Mouse (Mus musculus) layer of hippocampus, adult 8-10 months (tissue): ENCODE results near the gene 1700088E04Rik. TPM values are rescaled to one million over a fixed set of nuclear protein-coding genes. Genes with fewer than 3 reads are reported as not detected.

Experiments
- DNase-seq, 2 experiments: peaks; one replicate each; pipeline ENCODE4 v3.0.0; 2022; ENCODE audit warnings: low spot score in 2 of 2
- total RNA-seq, 4 experiments: library from RNA; stranded (reverse); gene quantifications; 2 replicates each; pipeline ENCODE4 v1.2.4; 2022

The 1700088E04Rik gene
- total RNA-seq, 4 experiments from 2014 or later: 9.4 to 12.9 (median 11.1) TPM

- DNase-seq: no peak
Observed at GRCm38 (mm10) chr15:79131442-79131841, 9.6 kb downstream of the 1700088E04Rik start.

GRCm38 (mm10) chr15:79130782-79131181, 10.3 kb downstream of the 1700088E04Rik start:
- no peak for DNase-seq

GRCm38 (mm10) chr15:79129311-79129710, 11.7 kb downstream of the 1700088E04Rik start:
- DNase-seq: no peak

- DNase-seq: no peak
Observed at GRCm38 (mm10) chr15:79128208-79128607, 12.8 kb downstream of the 1700088E04Rik start.

GRCm38 (mm10) chr15:79127101-79127500, 14.0 kb downstream of the 1700088E04Rik start:
- DNase-seq: no peak

- DNase-seq: peak in 1 of 2 experiments; percentile 54
Observed at GRCm38 (mm10) chr15:79126217-79126932, 14.7 kb downstream of the 1700088E04Rik start.

GRCm38 (mm10) chr15:79124331-79124875, 16.6 kb downstream of the 1700088E04Rik start:
- no peak for DNase-seq

- DNase-seq: no peak
Observed at GRCm38 (mm10) chr15:79123751-79124150, 17.3 kb downstream of the 1700088E04Rik start.

- no peak for DNase-seq
Observed at GRCm38 (mm10) chr15:79122546-79122945, 18.5 kb downstream of the 1700088E04Rik start.

- no peak for DNase-seq
Observed at GRCm38 (mm10) chr15:79122119-79122518, 18.9 kb downstream of the 1700088E04Rik start.

GRCm38 (mm10) chr15:79119491-79119890, 21.6 kb downstream of the 1700088E04Rik start:
- no peak for DNase-seq

- DNase-seq: no peak
Observed at GRCm38 (mm10) chr15:79115276-79115675, 25.8 kb downstream of the 1700088E04Rik start.

GRCm38 (mm10) chr15:79111774-79112173, 29.3 kb downstream of the 1700088E04Rik start:
- no peak for DNase-seq

- no peak for DNase-seq
Observed at GRCm38 (mm10) chr15:79110528-79110927, 30.5 kb downstream of the 1700088E04Rik start.

- no peak for DNase-seq
Observed at GRCm38 (mm10) chr15:79110031-79110430, 31.0 kb downstream of the 1700088E04Rik start.

- no peak for DNase-seq
Observed at GRCm38 (mm10) chr15:79109321-79109934, 31.6 kb downstream of the 1700088E04Rik start.

- no peak for DNase-seq
Observed at GRCm38 (mm10) chr15:79108421-79109320, 32.4 kb downstream of the 1700088E04Rik start, which contains the start of gene Micall1. Gene Micall1 (plus strand): TSS chr15:79108898.

GRCm38 (mm10) chr15:79107966-79108365, 33.1 kb downstream of the 1700088E04Rik start:
- DNase-seq: no peak

- no peak for DNase-seq
Observed at GRCm38 (mm10) chr15:79105804-79106203, 35.2 kb downstream of the 1700088E04Rik start.

- no peak for DNase-seq
Observed at GRCm38 (mm10) chr15:79103264-79103663, 37.8 kb downstream of the 1700088E04Rik start.

GRCm38 (mm10) chr15:79101531-79101930, 39.5 kb downstream of the 1700088E04Rik start:
- no peak for DNase-seq
